Mouse (Mus musculus): ENCODE results near the gene Pck2.

The Pck2 gene

GRCm38 (mm10) chr14:55527940-55528339, 12.1 kb upstream of the Pck2 start:
- DNase-seq (ENCODE audit: low spot score in 2 of 2), result peak in 1 of 2 experiments; percentile 34

DNA sequence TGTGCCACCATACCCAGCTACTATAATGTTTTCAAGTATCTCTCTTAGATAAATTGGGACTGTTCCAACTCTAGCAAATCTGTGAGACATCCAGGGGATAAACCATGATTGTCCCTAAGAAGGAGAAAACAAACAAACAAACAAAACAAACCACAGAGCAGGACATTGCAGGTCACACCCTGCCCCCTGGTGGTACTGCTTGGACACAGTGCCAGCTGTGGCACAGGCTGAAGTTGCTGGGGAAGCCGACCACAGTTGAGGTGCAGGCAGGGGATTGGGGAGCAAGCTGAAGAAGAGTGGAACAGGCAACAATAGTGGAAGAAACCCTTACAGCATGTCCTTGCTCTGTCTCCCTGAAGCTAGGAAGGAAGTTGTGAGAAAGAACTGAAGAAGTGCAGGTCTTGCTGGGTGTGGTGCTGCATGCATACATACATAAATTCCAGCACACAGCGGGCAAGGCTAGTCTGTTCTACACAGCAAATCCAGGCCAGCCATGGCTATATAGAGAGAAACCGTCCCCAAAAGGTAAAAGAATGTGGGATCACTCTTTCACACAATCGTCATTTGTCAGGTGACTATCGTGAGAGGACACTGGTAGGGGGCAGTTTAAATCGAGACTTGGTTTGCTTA, 3.8 kb upstream of the Pck2 start:
- DNase-seq (ENCODE audit: low spot score in 2 of 2), result peak in 1 of 2 experiments; percentile 41

GRCm38 (mm10) chr14:55540787-55541321, 788 bp downstream of the Pck2 start:
- peak; percentile 12 to 62 for DNase-seq (ENCODE audit: low spot score in 2 of 2)

DNA sequence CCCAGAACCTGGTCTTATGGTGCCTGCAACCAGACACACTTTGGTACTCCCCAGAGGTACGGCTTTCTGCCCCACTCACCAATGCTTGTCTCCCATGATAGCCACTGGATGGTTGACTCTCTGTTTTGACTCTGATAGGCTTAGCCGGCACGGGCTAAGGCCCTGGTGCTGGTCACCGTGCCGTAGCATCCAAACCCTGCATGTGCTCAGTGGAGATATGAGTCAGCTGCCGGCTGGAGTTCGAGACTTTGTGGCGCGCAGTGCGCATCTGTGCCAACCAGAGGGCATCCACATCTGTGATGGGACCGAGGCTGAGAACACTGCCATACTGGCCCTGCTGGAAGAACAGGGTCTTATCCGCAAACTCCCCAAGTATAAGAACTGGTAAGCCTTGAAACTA, 2.2 kb downstream of the Pck2 start:
- no peak for DNase-seq (ENCODE audit: low spot score in 2 of 2)

- DNase-seq (ENCODE audit: low spot score in 2 of 2), result no peak
Measured at GRCm38 (mm10) chr14:55544334-55544733, 4.3 kb downstream of the Pck2 start.

GRCm38 (mm10) chr14:55550191-55550590, 10.1 kb downstream of the Pck2 start:
- DNase-seq (ENCODE audit: low spot score in 2 of 2), result no peak

GRCm38 (mm10) chr14:55551347-55551746, 11.3 kb downstream of the Pck2 start:
- no peak for DNase-seq (ENCODE audit: low spot score in 2 of 2)

DNA sequence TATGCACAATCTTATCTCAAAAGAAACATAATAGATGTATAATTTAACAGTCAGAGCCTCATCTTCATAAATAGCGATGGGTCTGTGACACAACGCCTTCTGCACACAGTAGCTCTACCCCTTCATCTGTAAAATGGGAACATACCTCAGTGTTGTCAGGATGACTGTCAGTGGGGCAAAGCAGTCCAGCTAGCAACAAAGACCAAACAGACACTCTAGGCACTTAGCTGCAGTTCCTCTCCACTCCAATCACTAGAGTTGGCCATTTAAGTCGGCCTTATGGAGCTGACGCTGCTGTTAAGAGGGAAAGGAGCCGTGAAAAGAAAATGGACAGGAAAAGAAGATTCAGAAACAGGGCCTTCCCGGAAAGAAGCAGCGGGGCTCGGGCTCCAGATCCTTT, 11.7 kb downstream of the Pck2 start:
- no peak for DNase-seq (ENCODE audit: low spot score in 2 of 2)

GRCm38 (mm10) chr14:55554635-55555034, 14.6 kb downstream of the Pck2 start:
- no peak for DNase-seq (ENCODE audit: low spot score in 2 of 2)

GRCm38 (mm10) chr14:55555788-55556187, 15.7 kb downstream of the Pck2 start:
- no peak for DNase-seq (ENCODE audit: low spot score in 2 of 2)

DNA sequence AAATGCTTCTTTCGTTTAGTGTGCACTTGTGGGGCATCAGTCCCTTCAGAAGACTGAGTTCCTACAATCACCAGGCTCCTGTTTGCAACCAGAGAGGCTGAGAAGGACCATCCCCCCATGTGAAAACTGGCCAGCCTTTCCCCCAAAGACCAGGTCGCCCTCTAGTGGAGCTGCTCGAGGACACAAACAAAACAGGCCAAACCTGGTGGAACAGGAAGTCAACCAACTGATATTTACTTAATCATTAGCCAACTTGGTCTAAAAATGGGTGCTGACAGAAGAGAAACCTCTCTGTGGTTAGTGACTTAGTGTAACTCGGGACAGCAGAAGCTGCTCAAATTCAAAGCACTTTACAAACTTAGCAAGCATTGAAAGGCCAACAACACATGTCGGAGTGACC, 16.9 kb downstream of the Pck2 start:
- DNase-seq (ENCODE audit: low spot score in 2 of 2), result peak; percentile 77 to 87

- DNase-seq (ENCODE audit: low spot score in 2 of 2), result no peak
Measured at GRCm38 (mm10) chr14:55557587-55557986, 17.5 kb downstream of the Pck2 start.

GRCm38 (mm10) chr14:55558740-55559448, 18.8 kb downstream of the Pck2 start:
- no peak for DNase-seq (ENCODE audit: low spot score in 2 of 2)

- DNase-seq (ENCODE audit: low spot score in 2 of 2), result peak; percentile 89 to 90
Measured at GRCm38 (mm10) chr14:55559799-55560201, 19.7 kb downstream of the Pck2 start, which contains the start of gene Dcaf11. Gene Dcaf11, plus strand, starts transcription at chr14:55560006.

DNA sequence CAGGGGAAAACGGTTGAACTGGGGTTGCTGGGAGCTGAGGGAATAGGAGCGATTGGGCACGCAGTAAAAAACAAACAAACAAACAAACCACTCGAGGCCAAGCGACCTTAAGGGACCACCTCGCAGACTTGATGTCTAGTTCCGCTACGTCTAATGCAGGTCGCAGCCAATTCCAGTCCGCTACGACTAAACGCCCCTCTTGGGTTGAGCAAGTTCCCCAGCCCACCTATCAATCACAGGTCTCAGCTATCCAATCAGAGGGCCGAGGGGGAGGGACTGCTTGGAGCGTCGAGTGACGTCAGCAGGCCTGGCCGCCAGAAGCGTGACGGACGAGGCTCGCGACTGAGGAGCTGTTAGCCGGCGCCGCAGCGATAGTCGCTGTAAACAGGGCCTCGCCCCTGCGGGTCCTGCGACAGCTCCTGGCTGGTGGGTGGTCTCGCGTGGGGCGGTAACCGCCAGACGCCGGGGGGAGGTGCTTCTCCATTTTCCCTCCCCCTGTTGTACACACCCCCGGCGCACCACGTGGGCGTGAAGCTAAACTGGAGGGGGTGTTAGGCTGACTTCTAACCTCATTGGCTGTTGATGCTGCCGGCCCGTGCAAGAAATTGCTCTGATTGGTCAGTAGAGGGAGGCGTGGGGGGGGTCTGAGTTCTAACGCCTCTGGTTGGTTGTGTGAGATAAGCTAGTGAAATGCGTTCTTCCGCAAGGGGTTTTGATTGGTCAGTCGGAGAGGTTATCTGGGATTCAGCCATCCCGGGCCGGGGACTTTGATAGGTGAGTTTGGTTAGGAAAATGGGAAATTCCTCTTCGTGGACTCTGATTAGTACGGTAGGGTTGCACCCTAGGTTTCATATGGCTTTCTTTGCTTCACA, 20.4 kb downstream of the Pck2 start, which contains the start of gene A730061H03Rik:
TSS of gene A730061H03Rik (minus strand) at position 205 of the 872 bp plus-strand sequence.
- peak; percentile 99 for DNase-seq (ENCODE audit: low spot score in 2 of 2)

DNA sequence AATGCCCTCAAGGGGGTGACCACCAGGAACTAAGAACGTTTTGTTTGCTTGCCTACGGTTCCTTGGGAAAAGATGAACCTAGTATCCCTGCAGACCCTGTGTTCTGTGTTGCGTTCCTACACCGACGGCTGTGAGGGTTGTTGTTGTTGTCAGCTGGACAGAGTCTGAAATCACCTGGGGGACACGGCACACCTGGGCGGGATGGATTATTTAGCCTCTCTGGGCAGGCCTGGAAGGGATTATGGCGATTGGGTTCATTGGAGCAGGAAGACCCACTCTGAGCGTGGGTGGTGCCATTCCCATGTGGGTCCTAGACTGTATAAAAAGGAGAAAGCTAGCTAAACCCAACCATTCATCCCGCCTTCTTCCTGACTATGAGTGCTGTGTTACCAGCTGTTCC, 21.8 kb downstream of the Pck2 start:
- no peak for DNase-seq (ENCODE audit: low spot score in 2 of 2)

DNA sequence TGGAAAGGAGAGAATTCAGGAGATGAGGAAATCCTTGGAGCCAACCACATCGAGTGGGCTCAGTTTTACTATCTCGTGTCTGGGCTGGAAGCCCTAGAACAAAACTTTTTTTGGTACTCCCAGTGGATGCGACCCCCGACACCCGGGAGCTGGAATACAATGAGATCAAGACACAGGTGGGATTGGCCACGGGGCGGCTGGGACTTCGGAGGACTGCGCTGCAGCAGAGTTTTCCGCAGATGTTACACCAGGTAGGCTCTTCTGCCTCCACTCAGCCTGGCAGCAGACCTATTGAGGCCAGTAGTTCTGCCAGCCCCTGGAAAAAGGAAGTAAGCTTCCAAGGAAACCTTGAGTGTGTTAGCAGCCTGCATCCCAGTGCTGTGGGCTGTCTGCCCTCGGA, 23.2 kb downstream of the Pck2 start:
- DNase-seq (ENCODE audit: low spot score in 2 of 2), result no peak

DNA sequence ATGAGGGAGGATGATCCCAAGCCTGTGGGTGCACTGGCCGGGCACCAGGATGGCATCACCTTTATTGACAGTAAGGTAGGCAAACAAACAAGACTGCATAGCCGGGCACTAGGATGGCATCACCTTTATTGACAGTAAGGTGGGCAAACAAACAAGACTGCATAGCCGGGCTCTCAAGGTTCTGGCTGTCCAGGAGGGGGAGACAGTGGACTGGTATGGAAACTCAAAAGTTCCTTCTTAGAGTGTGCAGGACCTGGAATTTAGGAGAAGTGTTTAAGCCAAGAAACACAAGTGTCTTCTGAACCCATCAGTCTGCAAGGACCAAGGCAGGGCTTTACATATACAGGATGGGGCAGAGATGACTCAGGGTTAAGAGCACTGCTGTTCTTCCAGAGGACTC, 25.7 kb downstream of the Pck2 start:
- no peak for DNase-seq (ENCODE audit: low spot score in 2 of 2)

DNA sequence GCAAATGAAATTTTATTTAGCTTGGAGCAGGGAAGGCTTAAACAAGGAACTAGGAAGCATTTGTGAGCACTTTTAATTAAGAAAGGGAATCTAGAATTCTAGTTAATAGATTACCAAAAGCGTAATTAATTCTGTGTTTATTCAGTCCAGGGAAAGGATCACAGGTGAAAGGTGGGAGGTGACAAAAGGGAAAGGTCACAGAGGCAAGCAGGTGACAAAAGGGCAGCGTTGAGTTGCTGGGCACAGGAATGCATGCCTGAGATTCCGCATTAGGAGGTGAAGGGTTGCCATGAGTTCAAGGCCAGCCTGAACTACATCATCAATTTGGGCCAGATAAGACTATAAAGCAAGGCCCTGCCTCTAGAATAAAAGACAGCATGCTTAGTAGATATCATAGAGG, 27.4 kb downstream of the Pck2 start:
- no peak for DNase-seq (ENCODE audit: low spot score in 2 of 2)

DNA sequence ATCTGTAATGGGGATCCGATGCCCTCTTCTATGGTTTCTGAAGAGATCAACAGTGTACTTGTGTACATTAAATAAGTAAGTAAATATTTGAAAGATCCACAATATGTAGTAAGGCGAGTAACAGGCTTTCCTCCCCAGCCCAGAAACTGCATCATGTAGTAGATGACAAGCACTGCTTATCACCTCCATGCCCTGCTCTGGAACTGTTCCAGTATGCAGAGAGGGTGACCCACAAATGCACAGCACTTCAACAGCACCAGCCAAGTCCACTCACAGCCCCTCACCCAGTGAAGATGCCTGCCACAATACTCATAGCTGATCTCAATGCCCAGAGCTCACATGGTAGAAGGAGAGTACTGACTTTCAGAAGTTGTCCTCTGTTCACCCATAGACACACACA, 30.5 kb downstream of the Pck2 start:
- DNase-seq (ENCODE audit: low spot score in 2 of 2), result no peak

- DNase-seq (ENCODE audit: low spot score in 2 of 2), result no peak
Measured at GRCm38 (mm10) chr14:55571760-55572159, 31.7 kb downstream of the Pck2 start.

- no peak for DNase-seq (ENCODE audit: low spot score in 2 of 2)
Measured at GRCm38 (mm10) chr14:55575302-55575701, 35.2 kb downstream of the Pck2 start, which contains the start of gene Fitm1. Gene Fitm1, plus strand, starts transcription at chr14:55575617.

Measured in natural killer cell, adult 2 months (primary cell).